Mouse (Mus musculus) lung, adult 2 months (tissue): Measurements from ENCODE around the gene Rbfox3. TPM values are rescaled to one million over a fixed set of nuclear protein-coding genes. Genes with fewer than 3 reads are reported as not detected.
A peak's percentile ranks its signal among the peaks of the same experiment; 100 is the strongest.

Experiments
- DNase-seq: peaks from one replicate; pipeline ENCODE4 v3.0.0; 2022
- H3K4me1 ChIP-seq: fragments of 200-500 bp; 2 replicates; pipeline ENCODE4 v1.6.1; 2011; ENCODE audit warnings: low read length; ENCODE audit not compliant: control insufficient read depth, insufficient read depth
- H3K4me3 ChIP-seq: fragments of 200-500 bp; replicated peaks from 2 replicates; pipeline ENCODE3; 2011; ENCODE audit warnings: low read depth, mild to moderate bottlenecking, control low read depth, low read length; ENCODE audit errors: extremely low read depth
- CTCF ChIP-seq: fragments of 200-500 bp; IDR thresholded peaks from 2 replicates; pipeline ENCODE4 v1.5.1; 2011; ENCODE audit warnings: mild to moderate bottlenecking, low read length, control low read depth; ENCODE audit not compliant: insufficient read depth
- POLR2A ChIP-seq: fragments of 200-500 bp; IDR thresholded peaks from 2 replicates; pipeline ENCODE4 v1.6.1; 2011; ENCODE audit warnings: low read depth, mild to moderate bottlenecking, control low read depth, low read length, borderline replicate concordance; ENCODE audit errors: extremely low read depth
- WGBS: fragments of 180-500 bp; shearing (Covaris S2); methylation state at CpG from one replicate; pipeline ENCODE4 v1.1.7; 2018; 5-methylcytosine and 5-hydroxymethylcytosine counted together
- polyA plus RNA-seq: library from polyadenylated mRNA; depleted of rRNA; stranded (reverse); fragments of >200 nt; gene quantifications from 2 replicates; pipeline ENCODE4 v1.2.3, GENCODE M21; 2012

Gene Rbfox3
- polyA plus RNA-seq, 1 experiment, result 1.3 TPM

GRCm38 (mm10) chr11:118574418-118574817 lies 337.0 kb downstream of the Rbfox3 start:
- H3K4me1 ChIP-seq, result no peaks in the 10 kb centered on the region
- H3K4me3 ChIP-seq, result no peak overlapping the region
- no peak for DNase-seq
- TF ChIP-seq POLR2A (no peak), CTCF (no peak)
- WGBS, result 64% methylated on average over 5 of the region's 5 CpGs

- peak; percentile 28 for DNase-seq
- no peaks in the 10 kb centered on the region for H3K4me1 ChIP-seq
- no peak overlapping the region for H3K4me3 ChIP-seq
- WGBS, result 0% methylated on average over 3 of the region's 3 CpGs
- TF ChIP-seq POLR2A, result no peak
- peak; percentile 48; the same call in 1 of the 2 replicates for TF ChIP-seq CTCF
Observed at GRCm38 (mm10) chr11:118573569-118573968, 337.8 kb downstream of the Rbfox3 start.

GRCm38 (mm10) chr11:118573000-118573399 lies 338.4 kb downstream of the Rbfox3 start:
- no peak for DNase-seq
- TF ChIP-seq POLR2A, result no peak
- TF ChIP-seq CTCF, result no peak
- WGBS, result 54% methylated on average over 7 of the region's 7 CpGs
- no peak overlapping the region for H3K4me3 ChIP-seq
- H3K4me1 ChIP-seq, result no peaks in the 10 kb centered on the region

GRCm38 (mm10) chr11:118570164-118570563 lies 341.2 kb downstream of the Rbfox3 start:
- H3K4me1 ChIP-seq, result no peaks in the 10 kb centered on the region
- TF ChIP-seq POLR2A (no peak), CTCF (no peak)
- DNase-seq, result no peak
- H3K4me3 ChIP-seq, result no peak overlapping the region
- 1% methylated on average over 27 of the region's 27 CpGs for WGBS

GRCm38 (mm10) chr11:118569571-118570062 lies 341.8 kb downstream of the Rbfox3 start:
- Histone ChIP-seq H3K4me1 (no peaks in the 10 kb centered on the region), H3K4me3 (no peak overlapping the region)
- WGBS, result under 1% methylated on average over 45 of the region's 51 CpGs
- TF ChIP-seq POLR2A (no peak), CTCF (no peak)
- no peak for DNase-seq

- 74% methylated on average over 5 of the region's 5 CpGs for WGBS
- TF ChIP-seq POLR2A (no peak), CTCF (no peak)
- Histone ChIP-seq H3K4me1 (no peaks in the 10 kb centered on the region), H3K4me3 (no peak overlapping the region)
- DNase-seq, result no peak
Observed at GRCm38 (mm10) chr11:118563877-118564276, 347.5 kb downstream of the Rbfox3 start.

- WGBS, result 70% methylated on average over 4 of the region's 4 CpGs
- TF ChIP-seq CTCF (no peak), POLR2A (no peak)
- no peak overlapping the region for H3K4me3 ChIP-seq
- H3K4me1 ChIP-seq, result no peaks in the 10 kb centered on the region
- no peak for DNase-seq
Observed at GRCm38 (mm10) chr11:118562847-118563246, 348.6 kb downstream of the Rbfox3 start.

GRCm38 (mm10) chr11:118558193-118558592 lies 353.2 kb downstream of the Rbfox3 start:
- H3K4me1 ChIP-seq, result no peaks in the 10 kb centered on the region
- no peak overlapping the region for H3K4me3 ChIP-seq
- DNase-seq, result no peak
- no peak for TF ChIP-seq CTCF
- TF ChIP-seq POLR2A, result no peak
- WGBS, result 59% methylated on average over 8 of the region's 8 CpGs

- no peak for DNase-seq
- WGBS, result 50% methylated on average over 5 of the region's 5 CpGs
- TF ChIP-seq POLR2A (no peak), CTCF (no peak)
- Histone ChIP-seq H3K4me3 (no peak overlapping the region), H3K4me1 (no peaks in the 10 kb centered on the region)
Observed at GRCm38 (mm10) chr11:118555631-118556030, 355.8 kb downstream of the Rbfox3 start.

GRCm38 (mm10) chr11:118554542-118554941 lies 356.9 kb downstream of the Rbfox3 start:
- TF ChIP-seq POLR2A (no peak), CTCF (no peak)
- no peak overlapping the region for H3K4me3 ChIP-seq
- DNase-seq, result no peak
- no peaks in the 10 kb centered on the region for H3K4me1 ChIP-seq
- 7% methylated on average over 4 of the region's 4 CpGs for WGBS

- Histone ChIP-seq H3K4me3 (no peak overlapping the region), H3K4me1 (no peaks in the 10 kb centered on the region)
- no peak for DNase-seq
- 34% methylated on average over 4 of the region's 4 CpGs for WGBS
- no peak for TF ChIP-seq CTCF
- TF ChIP-seq POLR2A, result no peak
Observed at GRCm38 (mm10) chr11:118553926-118554325, 357.5 kb downstream of the Rbfox3 start.
